Mouse (Mus musculus) lung, embryonic 14.5 days (tissue): Measurements from ENCODE around the gene Fndc7. TPM values are rescaled to one million over a fixed set of nuclear protein-coding genes. Genes with fewer than 3 reads are reported as not detected.

Experiments
- ATAC-seq: fragments of 200-750 bp; cut with Nextera tagmentation; 2 replicates; pipeline ENCODE4 v1.8.0; 2017; ENCODE audit warnings: mild to moderate bottlenecking, moderate TSS enrichment, moderate library complexity; ENCODE audit not compliant: insufficient read depth
- DNase-seq: peaks from one replicate; pipeline ENCODE4 v3.0.0-alpha.2; 2015
- H3K27ac ChIP-seq: fragments of 300-500 bp; sonication (generic); 2 replicates; pipeline ENCODE4 v1.5.1; 2014; ENCODE audit warnings: low read depth, mild to moderate bottlenecking, moderate library complexity
- H3K27me3 ChIP-seq: fragments of 300-500 bp; sonication (generic); 2 replicates; pipeline ENCODE4 v1.6.1; 2014; ENCODE audit warnings: low read length, control low read depth; ENCODE audit not compliant: insufficient read depth
- H3K36me3 ChIP-seq: fragments of 300-500 bp; sonication (generic); 2 replicates; pipeline ENCODE4 v1.6.1; 2014; ENCODE audit warnings: control low read depth; ENCODE audit not compliant: insufficient read depth
- H3K4me1 ChIP-seq: fragments of 300-500 bp; sonication (generic); 2 replicates; pipeline ENCODE4 v1.6.1; 2014; ENCODE audit warnings: antibody characterized with exemption, control low read depth; ENCODE audit not compliant: insufficient read depth
- H3K4me2 ChIP-seq: fragments of 300-500 bp; sonication (generic); 2 replicates; pipeline ENCODE4 v1.6.1; 2014; ENCODE audit warnings: mild to moderate bottlenecking
- H3K4me3 ChIP-seq: fragments of 300-500 bp; sonication (generic); 2 replicates; pipeline ENCODE4 v1.5.1; 2014; ENCODE audit warnings: low read depth, low read length
- H3K9ac ChIP-seq: fragments of 300-500 bp; sonication (generic); 2 replicates; pipeline ENCODE4 v1.6.1; 2014
- H3K9me3 ChIP-seq: fragments of 300-500 bp; sonication (generic); 2 replicates; pipeline ENCODE4 v1.6.1; 2016; ENCODE audit warnings: low read depth, low read length, control low read depth
- CTCF ChIP-seq: IDR thresholded peaks from 2 replicates; pipeline ENCODE4 v1.5.1; 2016; ENCODE audit warnings: antibody characterized with exemption, low read depth
- WGBS: fragments of 180-500 bp; shearing (Covaris S2); extraction: QIAGEN DNeasy Blood & Tissue Kit; methylation state at CpG from one replicate; pipeline ENCODE4 v1.1.7; 2014; 5-methylcytosine and 5-hydroxymethylcytosine counted together
- polyA plus RNA-seq: library from polyadenylated mRNA; unstranded; fragments of >200 nt; fragmentation: Nextera tagmentation; extraction: Ambion mirVana; gene quantifications from 2 replicates; pipeline ENCODE4 v1.2.1, GENCODE M21; 2014

Fndc7 gene
- polyA plus RNA-seq, 1 experiment from 2014 or later = 0.59 TPM

DNA sequence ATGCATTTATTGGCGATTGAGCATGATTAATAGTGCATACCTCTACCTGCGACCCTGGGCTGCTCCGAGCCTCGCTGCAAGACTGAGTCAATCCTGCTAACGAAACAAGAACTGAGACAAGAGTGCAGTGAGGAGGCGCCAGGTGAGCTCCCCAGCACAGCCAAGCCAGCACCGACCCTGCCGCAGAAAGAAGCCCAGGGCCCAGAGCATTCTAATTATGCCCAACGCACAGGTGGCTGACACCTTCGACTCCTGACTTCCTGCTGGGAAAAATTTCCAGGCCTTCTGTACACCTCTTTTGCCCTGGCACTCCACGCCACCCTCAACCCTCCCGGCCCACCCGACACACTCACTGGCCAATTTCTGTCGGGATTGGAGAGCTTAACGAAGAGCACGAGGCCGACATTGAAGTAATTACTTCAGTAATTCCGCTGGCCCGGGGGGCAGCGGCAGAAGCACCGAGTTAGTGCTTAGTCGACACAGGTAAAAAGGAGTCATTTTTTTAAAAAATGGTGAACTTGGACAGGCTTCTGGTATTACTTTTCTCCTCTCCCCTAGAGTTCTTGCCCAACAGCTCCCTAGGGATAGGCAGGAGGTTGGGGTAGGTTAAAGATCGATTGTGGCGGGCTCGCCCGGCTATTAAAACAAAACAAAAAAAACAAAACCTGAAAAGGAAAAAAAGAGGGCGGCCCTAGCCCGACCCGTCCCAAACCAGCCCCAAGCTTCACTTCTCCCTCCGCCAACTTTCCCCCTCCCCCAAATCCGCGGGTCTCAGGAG lies 20.7 kb upstream of the Fndc7 start:
- ATAC-seq (no peak), DNase-seq (peak; percentile 24)
- Histone ChIP-seq H3K4me2 (peak overlapping the region; percentile 98), H3K9me3 (no peaks in the 10 kb centered on the region), H3K36me3 (peaks cover 34% of the 10 kb centered on the region), H3K4me1 (peaks cover 5% of the 10 kb centered on the region), H3K9ac (peak overlapping the region; percentile 93), H3K27ac (peak overlapping the region; percentile 99), H3K4me3 (peak overlapping the region; percentile 94), H3K27me3 (no peaks in the 10 kb centered on the region)
- under 1% methylated on average over 32 of the region's 32 CpGs for WGBS
- TF ChIP-seq CTCF = no peak

DNA sequence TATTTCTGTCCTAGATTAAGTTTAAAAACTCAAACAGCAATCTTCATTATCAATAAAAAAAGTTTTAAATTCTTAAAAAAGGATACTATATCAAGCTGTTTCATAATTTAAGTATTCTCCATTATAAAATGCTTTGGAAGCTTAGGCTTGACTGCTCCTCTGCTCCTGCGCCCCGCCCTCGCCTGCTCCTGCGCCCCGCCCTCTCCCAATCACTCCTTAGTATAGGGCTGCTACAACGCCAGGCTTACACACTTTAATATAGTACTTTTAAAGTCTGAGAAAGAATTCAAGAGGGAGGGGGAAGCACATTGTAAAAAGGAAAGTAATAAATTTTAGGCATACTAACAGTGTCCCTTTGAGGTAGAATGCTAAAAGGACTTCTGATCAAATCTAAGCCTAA lies 13.1 kb upstream of the Fndc7 start:
- TF ChIP-seq CTCF = no peak
- Histone ChIP-seq H3K27ac (no peak overlapping the region), H3K4me1 (no peaks in the 10 kb centered on the region), H3K27me3 (no peaks in the 10 kb centered on the region), H3K9ac (no peak overlapping the region), H3K4me2 (no peak overlapping the region), H3K9me3 (no peaks in the 10 kb centered on the region), H3K36me3 (peaks cover 71% of the 10 kb centered on the region), H3K4me3 (no peak overlapping the region)
- WGBS = 96% methylated on average over 6 of the region's 6 CpGs
- ATAC-seq (no peak), DNase-seq (no peak)

DNA sequence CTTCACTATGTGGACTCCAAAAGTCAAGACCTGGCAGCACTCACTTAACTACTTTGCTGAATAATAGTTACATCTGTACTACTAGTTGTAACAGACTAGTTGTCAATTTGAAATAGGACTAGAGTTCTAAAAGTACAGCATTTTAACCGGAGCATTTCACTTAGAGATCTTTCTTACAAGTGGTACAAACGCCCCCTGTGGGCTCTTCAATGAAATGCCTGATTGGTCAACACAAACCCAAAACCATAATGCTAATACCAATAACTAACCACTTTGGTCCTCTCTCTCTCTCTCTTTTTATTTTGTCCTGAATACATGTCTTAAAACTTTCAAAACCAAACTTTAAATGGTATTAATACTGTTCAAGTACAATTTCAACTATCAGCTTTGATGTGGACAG lies 12.2 kb upstream of the Fndc7 start:
- peak; percentile 36; the same call in 1 of the 2 replicates for TF ChIP-seq CTCF
- WGBS = 50% methylated on average over 2 of the region's 2 CpGs
- Histone ChIP-seq H3K9me3 (no peaks in the 10 kb centered on the region), H3K36me3 (peaks cover 62% of the 10 kb centered on the region), H3K27me3 (no peaks in the 10 kb centered on the region), H3K9ac (no peak overlapping the region), H3K4me3 (no peak overlapping the region), H3K4me1 (no peaks in the 10 kb centered on the region), H3K4me2 (no peak overlapping the region), H3K27ac (no peak overlapping the region)
- ATAC-seq (no peak), DNase-seq (peak; percentile 60)

DNA sequence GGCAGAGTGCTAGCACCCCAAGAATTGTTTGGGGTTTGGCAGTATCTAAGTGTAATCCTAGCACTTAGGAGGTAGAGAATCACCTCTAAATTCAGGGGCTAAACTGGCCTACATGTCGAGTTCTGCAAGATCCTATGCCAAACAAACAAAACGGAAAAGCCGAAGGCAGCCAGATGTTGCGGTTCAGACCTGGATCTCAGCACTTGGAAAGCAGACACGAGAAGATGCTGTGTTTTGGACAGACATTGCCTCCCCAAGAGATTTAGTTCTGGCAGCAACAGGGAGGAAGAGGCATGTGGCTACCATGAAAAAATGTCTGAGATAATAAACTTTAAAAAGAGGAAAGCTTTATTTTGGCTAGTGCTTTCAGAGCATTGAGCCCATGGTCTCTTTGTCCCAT lies 10.9 kb upstream of the Fndc7 start:
- Histone ChIP-seq H3K9ac (no peak overlapping the region), H3K36me3 (peaks cover 49% of the 10 kb centered on the region), H3K4me1 (no peaks in the 10 kb centered on the region), H3K27me3 (no peaks in the 10 kb centered on the region), H3K4me2 (no peak overlapping the region), H3K9me3 (no peaks in the 10 kb centered on the region), H3K27ac (no peak overlapping the region), H3K4me3 (no peak overlapping the region)
- no peak for ATAC-seq
- 70% methylated on average over 5 of the region's 5 CpGs for WGBS
- no peak for DNase-seq
- TF ChIP-seq CTCF = no peak

DNA sequence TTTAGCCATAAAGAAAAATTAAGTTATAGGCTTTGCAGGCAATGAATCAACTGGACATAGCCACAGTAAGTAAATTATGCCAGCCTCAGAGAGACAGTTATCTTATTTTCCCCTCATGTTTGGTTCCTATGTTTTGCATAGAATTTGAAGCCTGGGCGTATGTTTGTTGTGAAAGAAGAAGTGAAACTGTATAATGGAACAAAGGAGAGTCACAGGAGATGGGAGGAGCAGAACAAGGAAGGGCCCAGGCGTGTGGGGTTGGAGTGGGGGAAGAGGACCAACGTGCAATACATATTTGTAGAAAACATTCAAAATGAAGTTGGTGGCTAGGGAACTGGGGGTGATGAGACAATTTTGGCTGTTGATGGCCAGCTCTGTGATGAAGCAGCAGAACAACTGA lies 10.3 kb upstream of the Fndc7 start:
- Histone ChIP-seq H3K27me3 (no peaks in the 10 kb centered on the region), H3K4me2 (no peak overlapping the region), H3K9ac (no peak overlapping the region), H3K36me3 (peaks cover 44% of the 10 kb centered on the region), H3K4me3 (no peak overlapping the region), H3K27ac (no peak overlapping the region), H3K9me3 (no peaks in the 10 kb centered on the region), H3K4me1 (no peaks in the 10 kb centered on the region)
- TF ChIP-seq CTCF = no peak
- DNase-seq (peak; percentile 19), ATAC-seq (no peak)
- WGBS = 79% methylated on average over 3 of the region's 3 CpGs

DNA sequence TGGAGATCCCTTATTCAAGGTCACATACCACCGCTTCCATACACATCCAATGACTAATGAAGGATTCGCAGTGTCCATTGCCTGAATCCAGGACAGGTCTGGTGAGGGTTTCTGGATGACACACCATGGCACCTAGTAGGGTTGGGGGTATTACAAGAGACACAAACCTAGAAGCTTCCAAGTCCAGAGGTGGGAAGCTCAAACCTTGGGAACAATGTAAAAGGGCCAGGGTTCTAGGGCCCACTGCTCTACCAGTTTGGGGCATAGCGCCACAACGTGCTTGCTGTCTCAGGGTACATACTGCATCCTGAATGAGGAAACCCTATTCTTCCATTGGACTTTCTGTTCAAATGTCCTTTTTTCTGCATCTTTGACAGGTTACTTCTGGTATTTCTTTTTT lies 8.8 kb upstream of the Fndc7 start:
- ATAC-seq (no peak), DNase-seq (no peak)
- Histone ChIP-seq H3K27ac (no peak overlapping the region), H3K9me3 (no peaks in the 10 kb centered on the region), H3K4me1 (no peaks in the 10 kb centered on the region), H3K9ac (no peak overlapping the region), H3K36me3 (peaks cover 29% of the 10 kb centered on the region), H3K4me2 (no peak overlapping the region), H3K4me3 (no peak overlapping the region), H3K27me3 (no peaks in the 10 kb centered on the region)
- no peak for TF ChIP-seq CTCF
- WGBS = 95% methylated on average over 4 of the region's 4 CpGs

DNA sequence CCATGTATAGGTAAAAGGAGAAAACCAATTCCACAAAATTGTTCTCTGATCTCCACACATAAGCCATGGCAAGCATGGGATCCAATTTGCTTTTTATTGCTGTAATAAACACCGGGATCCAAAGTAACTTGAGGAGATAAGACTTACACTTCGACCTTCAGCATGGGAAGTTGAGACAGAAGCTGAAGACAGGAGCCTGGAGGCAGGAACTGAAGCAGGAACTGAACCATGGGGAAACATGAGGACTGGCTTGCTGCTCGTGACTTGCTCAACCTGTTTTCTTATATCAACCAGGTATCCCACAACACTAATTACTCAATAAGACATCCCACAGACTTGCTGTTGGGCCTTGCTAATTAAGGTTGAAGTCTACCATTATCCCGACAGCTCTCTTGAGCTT lies 3.1 kb upstream of the Fndc7 start:
- Histone ChIP-seq H3K27me3 (no peaks in the 10 kb centered on the region), H3K9me3 (no peaks in the 10 kb centered on the region), H3K27ac (no peak overlapping the region), H3K4me3 (no peak overlapping the region), H3K36me3 (no peaks in the 10 kb centered on the region), H3K4me1 (no peaks in the 10 kb centered on the region), H3K9ac (no peak overlapping the region), H3K4me2 (no peak overlapping the region)
- TF ChIP-seq CTCF = no peak
- 62% methylated on average over 4 of the region's 4 CpGs for WGBS
- ATAC-seq (no peak), DNase-seq (no peak)
